Mouse (Mus musculus) small intestine, adult 2 months (tissue): ENCODE data around the gene Clic4.

Experiments used
- CTCF ChIP-seq: fragments of 200-500 bp; IDR thresholded peaks from 2 replicates; pipeline ENCODE4 v1.5.1; 2012; ENCODE audit warnings: low read depth, mild to moderate bottlenecking, control low read depth, inconsistent platforms, low read length, moderate library complexity, mixed read lengths; ENCODE audit not compliant: insufficient replicate concordance, insufficient read length; ENCODE audit errors: extremely low read depth
- POLR2A ChIP-seq: fragments of 200-500 bp; IDR thresholded peaks from 2 replicates; pipeline ENCODE4 v1.6.1; 2012; ENCODE audit warnings: low read depth, mild to moderate bottlenecking, control low read depth, inconsistent platforms, low read length, moderate library complexity

GRCm38 (mm10) chr4:135256536-135257450 lies 15.8 kb downstream of the Clic4 start:
- TF ChIP-seq CTCF (no peak), POLR2A (no peak)
